Mouse (Mus musculus): ENCODE results near the gene Fbxl17. TPM values are rescaled to one million over a fixed set of nuclear protein-coding genes. Genes with fewer than 3 reads are reported as not detected.

Fbxl17 gene
- polyA plus RNA-seq, 1 experiment from 2014 or later = 17.4 TPM

GRCm38 (mm10) chr17:63328888-63329287, 170.9 kb downstream of the Fbxl17 start:
- Histone ChIP-seq H3K9ac (ENCODE audit: low read length) (no peak overlapping the region), H3K4me2 (ENCODE audit: low read length) (no peak overlapping the region), H3K36me3 (ENCODE audit: control insufficient read depth, insufficient read depth, low read length) (no peaks in the 10 kb centered on the region), H3K27me3 (ENCODE audit: control insufficient read depth, insufficient read depth, low read length) (no peaks in the 10 kb centered on the region), H3K4me1 (ENCODE audit: control insufficient read depth in 2 of 2, insufficient read depth in 2 of 2, low read length in 2 of 2) (peaks cover 0 to 3% of the 10 kb centered on the region in 2 experiments; a peak in 2 of 4 replicates), H3K27ac (replicated peaks in 1 of 2; ENCODE audit: control insufficient read depth in 1 of 2, insufficient read depth in 1 of 2, low read depth in 2 of 2, low read length in 2 of 2) (no peak overlapping the region), H3K4me3 (ENCODE audit: control insufficient read depth in 1 of 2, insufficient read depth in 1 of 2, low read depth in 1 of 2, low read length in 2 of 2) (no peak overlapping the region), H3K9me3 (ENCODE audit: control insufficient read depth, low read length) (no peaks in the 10 kb centered on the region)
- 18% methylated on average over 2 of the region's 2 CpGs for WGBS
- no peak for ATAC-seq (ENCODE audit: insufficient number of reproducible peaks, insufficient read depth, low FRiP score, low read depth)

GRCm38 (mm10) chr17:63326227-63326626, 173.6 kb downstream of the Fbxl17 start:
- WGBS = 76% methylated on average over 5 of the region's 5 CpGs
- Histone ChIP-seq H3K4me1 (ENCODE audit: control insufficient read depth in 2 of 2, insufficient read depth in 2 of 2, low read length in 2 of 2) (peaks cover 2 to 9% of the 10 kb centered on the region in 2 experiments; a peak in 3 of 4 replicates), H3K9ac (ENCODE audit: low read length) (no peak overlapping the region), H3K27me3 (ENCODE audit: control insufficient read depth, insufficient read depth, low read length) (no peaks in the 10 kb centered on the region), H3K4me2 (ENCODE audit: low read length) (no peak overlapping the region), H3K36me3 (ENCODE audit: control insufficient read depth, insufficient read depth, low read length) (no peaks in the 10 kb centered on the region), H3K27ac (replicated peaks in 1 of 2; ENCODE audit: control insufficient read depth in 1 of 2, insufficient read depth in 1 of 2, low read depth in 2 of 2, low read length in 2 of 2) (no peak overlapping the region), H3K4me3 (ENCODE audit: control insufficient read depth in 1 of 2, insufficient read depth in 1 of 2, low read depth in 1 of 2, low read length in 2 of 2) (no peak overlapping the region), H3K9me3 (ENCODE audit: control insufficient read depth, low read length) (no peaks in the 10 kb centered on the region)
- ATAC-seq (ENCODE audit: insufficient number of reproducible peaks, insufficient read depth, low FRiP score, low read depth) = no peak

- 90% methylated on average over 2 of the region's 2 CpGs for WGBS
- Histone ChIP-seq H3K9ac (ENCODE audit: low read length) (no peak overlapping the region), H3K9me3 (ENCODE audit: control insufficient read depth, low read length) (no peaks in the 10 kb centered on the region), H3K27me3 (ENCODE audit: control insufficient read depth, insufficient read depth, low read length) (no peaks in the 10 kb centered on the region), H3K4me1 (ENCODE audit: control insufficient read depth in 2 of 2, insufficient read depth in 2 of 2, low read length in 2 of 2) (peaks cover 2 to 16% of the 10 kb centered on the region in 2 experiments; a peak in 3 of 4 replicates), H3K4me2 (ENCODE audit: low read length) (no peak overlapping the region), H3K27ac (replicated peaks in 1 of 2; ENCODE audit: control insufficient read depth in 1 of 2, insufficient read depth in 1 of 2, low read depth in 2 of 2, low read length in 2 of 2) (no peak overlapping the region), H3K36me3 (ENCODE audit: control insufficient read depth, insufficient read depth, low read length) (no peaks in the 10 kb centered on the region), H3K4me3 (ENCODE audit: control insufficient read depth in 1 of 2, insufficient read depth in 1 of 2, low read depth in 1 of 2, low read length in 2 of 2) (no peak overlapping the region)
- ATAC-seq (ENCODE audit: insufficient number of reproducible peaks, insufficient read depth, low FRiP score, low read depth) = no peak
Observed at GRCm38 (mm10) chr17:63324672-63325071, 175.1 kb downstream of the Fbxl17 start.

GRCm38 (mm10) chr17:63324039-63324438, 175.8 kb downstream of the Fbxl17 start:
- Histone ChIP-seq H3K9me3 (ENCODE audit: control insufficient read depth, low read length) (no peaks in the 10 kb centered on the region), H3K36me3 (ENCODE audit: control insufficient read depth, insufficient read depth, low read length) (no peaks in the 10 kb centered on the region), H3K27ac (replicated peaks in 1 of 2; ENCODE audit: control insufficient read depth in 1 of 2, insufficient read depth in 1 of 2, low read depth in 2 of 2, low read length in 2 of 2) (no peak overlapping the region), H3K4me3 (ENCODE audit: control insufficient read depth in 1 of 2, insufficient read depth in 1 of 2, low read depth in 1 of 2, low read length in 2 of 2) (no peak overlapping the region), H3K4me2 (ENCODE audit: low read length) (no peak overlapping the region), H3K9ac (ENCODE audit: low read length) (no peak overlapping the region), H3K27me3 (ENCODE audit: control insufficient read depth, insufficient read depth, low read length) (no peaks in the 10 kb centered on the region), H3K4me1 (ENCODE audit: control insufficient read depth in 2 of 2, insufficient read depth in 2 of 2, low read length in 2 of 2) (peaks cover 2 to 15% of the 10 kb centered on the region in 2 experiments; a peak in 3 of 4 replicates)
- no peak for ATAC-seq (ENCODE audit: insufficient number of reproducible peaks, insufficient read depth, low FRiP score, low read depth)
- 30% methylated on average over 2 of the region's 2 CpGs for WGBS

- Histone ChIP-seq H3K9me3 (ENCODE audit: control insufficient read depth, low read length) (no peaks in the 10 kb centered on the region), H3K36me3 (ENCODE audit: control insufficient read depth, insufficient read depth, low read length) (no peaks in the 10 kb centered on the region), H3K4me1 (ENCODE audit: control insufficient read depth in 2 of 2, insufficient read depth in 2 of 2, low read length in 2 of 2) (peaks cover 4 to 17% of the 10 kb centered on the region in 2 experiments; a peak in 3 of 4 replicates), H3K27ac (replicated peaks in 1 of 2; ENCODE audit: control insufficient read depth in 1 of 2, insufficient read depth in 1 of 2, low read depth in 2 of 2, low read length in 2 of 2) (no peak overlapping the region), H3K4me2 (ENCODE audit: low read length) (no peak overlapping the region), H3K9ac (ENCODE audit: low read length) (no peak overlapping the region), H3K27me3 (ENCODE audit: control insufficient read depth, insufficient read depth, low read length) (no peaks in the 10 kb centered on the region), H3K4me3 (ENCODE audit: control insufficient read depth in 1 of 2, insufficient read depth in 1 of 2, low read depth in 1 of 2, low read length in 2 of 2) (no peak overlapping the region)
- 66% methylated on average over 7 of the region's 7 CpGs for WGBS
- ATAC-seq (ENCODE audit: insufficient number of reproducible peaks, insufficient read depth, low FRiP score, low read depth) = no peak
Observed at GRCm38 (mm10) chr17:63322846-63323245, 177.0 kb downstream of the Fbxl17 start.

GRCm38 (mm10) chr17:63321290-63321689, 178.5 kb downstream of the Fbxl17 start:
- WGBS = 37% methylated on average over 5 of the region's 5 CpGs
- Histone ChIP-seq H3K27me3 (ENCODE audit: control insufficient read depth, insufficient read depth, low read length) (no peaks in the 10 kb centered on the region), H3K9me3 (ENCODE audit: control insufficient read depth, low read length) (no peaks in the 10 kb centered on the region), H3K36me3 (ENCODE audit: control insufficient read depth, insufficient read depth, low read length) (no peaks in the 10 kb centered on the region), H3K4me2 (ENCODE audit: low read length) (no peak overlapping the region), H3K27ac (replicated peaks in 1 of 2; ENCODE audit: control insufficient read depth in 1 of 2, insufficient read depth in 1 of 2, low read depth in 2 of 2, low read length in 2 of 2) (no peak overlapping the region), H3K4me1 (ENCODE audit: control insufficient read depth in 2 of 2, insufficient read depth in 2 of 2, low read length in 2 of 2) (peaks cover 11 to 30% of the 10 kb centered on the region in 2 experiments), H3K4me3 (ENCODE audit: control insufficient read depth in 1 of 2, insufficient read depth in 1 of 2, low read depth in 1 of 2, low read length in 2 of 2) (no peak overlapping the region), H3K9ac (ENCODE audit: low read length) (no peak overlapping the region)
- no peak for ATAC-seq (ENCODE audit: insufficient number of reproducible peaks, insufficient read depth, low FRiP score, low read depth)

GRCm38 (mm10) chr17:63317518-63317917, 182.3 kb downstream of the Fbxl17 start:
- peak overlapping the region; percentile 5 to 42; a peak in 3 of 4 replicates for H3K27ac ChIP-seq (replicated peaks in 1 of 2; ENCODE audit: control insufficient read depth in 1 of 2, insufficient read depth in 1 of 2, low read depth in 2 of 2, low read length in 2 of 2)
- no peaks in the 10 kb centered on the region for H3K36me3 ChIP-seq (ENCODE audit: control insufficient read depth, insufficient read depth, low read length)
- H3K4me3 ChIP-seq (ENCODE audit: control insufficient read depth in 1 of 2, insufficient read depth in 1 of 2, low read depth in 1 of 2, low read length in 2 of 2) = peak overlapping the region in 1 of 2 experiments; percentile 9; a peak in 2 of 4 replicates
- ATAC-seq (ENCODE audit: insufficient number of reproducible peaks, insufficient read depth, low FRiP score, low read depth) = no peak; the same call in 1 of the 2 replicates
- H3K27me3 ChIP-seq (ENCODE audit: control insufficient read depth, insufficient read depth, low read length) = no peaks in the 10 kb centered on the region
- 9% methylated on average over 7 of the region's 7 CpGs for WGBS
- H3K4me2 ChIP-seq (ENCODE audit: low read length) = peak overlapping the region; percentile 60
- H3K4me1 ChIP-seq (ENCODE audit: control insufficient read depth in 2 of 2, insufficient read depth in 2 of 2, low read length in 2 of 2) = peaks cover 18 to 32% of the 10 kb centered on the region in 2 experiments
- H3K9ac ChIP-seq (ENCODE audit: low read length) = peak overlapping the region; percentile 42
- H3K9me3 ChIP-seq (ENCODE audit: control insufficient read depth, low read length) = peaks cover 5% of the 10 kb centered on the region; the same call in 1 of the 2 replicates

Data from heart, embryonic 14.5 days (tissue).